9 mouse cellular contexts compared by ENCODE assay signal in genomic region chr4:142989175-142989574, GRCm38 (mm10).
DNase-seq lines count a peak whose midpoint lies in the region; ATAC-seq and TF ChIP-seq lines count a peak whose summit lies in the region.
"Had no signal": no experiment of that assay in that cellular context is flagged by ENCODE, and none has a peak within 500 bp of the region (broad histone marks: within the 10 kb centered on the region; RNA-seq: fewer than 3 reads in every experiment).

No protein-coding gene starts in this region.

- H3K27ac ChIP-seq in kidney, embryonic 15.5 days: no peak overlapping the region
- H3K27ac ChIP-seq in heart, postnatal 0 days (ENCODE audit: low read depth): no peak overlapping the region
- no peak overlapping the region for H3K27ac ChIP-seq in midbrain, embryonic 12.5 days (replicated peaks)
- H3K27ac ChIP-seq in liver, postnatal 0 days (ENCODE audit: low read depth): no peak overlapping the region

- no peak overlapping the region for H3K9ac ChIP-seq in kidney, embryonic 15.5 days
- H3K9ac ChIP-seq in heart, postnatal 0 days (replicated peaks; ENCODE audit: low read depth, low read length): no peak overlapping the region
- no peak overlapping the region for H3K9ac ChIP-seq in midbrain, embryonic 12.5 days (replicated peaks)
- no peak overlapping the region for H3K9ac ChIP-seq in liver, postnatal 0 days (replicated peaks)

- no peak for TF ChIP-seq EP300 in heart, postnatal 0 days (IDR thresholded peaks at IDR 0.05; ENCODE audit: low read depth)
- no peak for TF ChIP-seq EP300 in liver, postnatal 0 days (IDR thresholded peaks at IDR 0.05; ENCODE audit: low read depth)

- no peak overlapping the region for H3K4me3 ChIP-seq in kidney, embryonic 15.5 days (replicated peaks)
- H3K4me3 ChIP-seq in heart, postnatal 0 days (ENCODE audit: low read depth, low read length): no peak overlapping the region
- no peak overlapping the region for H3K4me3 ChIP-seq in midbrain, embryonic 12.5 days
- no peak overlapping the region for H3K4me3 ChIP-seq in liver, postnatal 0 days (ENCODE audit: low read depth, low read length)

- TF ChIP-seq CTCF in heart, postnatal 0 days (IDR thresholded peaks at IDR 0.05; ENCODE audit: low read depth): peak; percentile 22; the same call in 1 of the 2 replicates
- no peak for TF ChIP-seq CTCF in liver, postnatal 0 days (IDR thresholded peaks at IDR 0.05; ENCODE audit: low read depth)

- no peak for ATAC-seq in kidney, embryonic 15.5 days (replicated peaks; ENCODE audit: low FRiP score)
- no peak for ATAC-seq in heart, postnatal 0 days (ENCODE audit: insufficient read depth, low read depth)
- 0 out of 2 replicates have a peak, but pooled peaks have one; percentile 12 for ATAC-seq in midbrain, embryonic 12.5 days (ENCODE audit: low FRiP score, low read depth)
- ATAC-seq in liver, postnatal 0 days: no peak

- WGBS in kidney, embryonic 15.5 days: 4% methylated on average over 8 of the region's 8 CpGs
- WGBS in heart, postnatal 0 days: 8% methylated on average over 8 of the region's 8 CpGs
- 9% methylated on average over 8 of the region's 8 CpGs for WGBS in midbrain, embryonic 12.5 days
- 13% methylated on average over 8 of the region's 8 CpGs for WGBS in liver, postnatal 0 days (ENCODE audit: insufficient replicate concordance)

- no peaks in the 10 kb centered on the region for H3K36me3 ChIP-seq in kidney, embryonic 15.5 days
- H3K36me3 ChIP-seq in heart, postnatal 0 days (replicated peaks; ENCODE audit: control insufficient read depth, insufficient read depth, low read length): no peaks in the 10 kb centered on the region
- H3K36me3 ChIP-seq in midbrain, embryonic 12.5 days: no peaks in the 10 kb centered on the region
- no peaks in the 10 kb centered on the region for H3K36me3 ChIP-seq in liver, postnatal 0 days (replicated peaks; ENCODE audit: insufficient read depth, low read length)

- peak overlapping the region; percentile 34 for H3K4me2 ChIP-seq in kidney, embryonic 15.5 days
- no peak overlapping the region for H3K4me2 ChIP-seq in heart, postnatal 0 days (ENCODE audit: low read depth, low read length)
- peak overlapping the region; percentile 23 for H3K4me2 ChIP-seq in midbrain, embryonic 12.5 days (replicated peaks)
- H3K4me2 ChIP-seq in liver, postnatal 0 days (ENCODE audit: low read depth, low read length): no peak overlapping the region

- H3K27me3 ChIP-seq in kidney, embryonic 15.5 days: no peaks in the 10 kb centered on the region
- no peaks in the 10 kb centered on the region for H3K27me3 ChIP-seq in heart, postnatal 0 days (ENCODE audit: control insufficient read depth, insufficient read depth, low read length)
- H3K27me3 ChIP-seq in midbrain, embryonic 12.5 days: no peaks in the 10 kb centered on the region
- no peaks in the 10 kb centered on the region for H3K27me3 ChIP-seq in liver, postnatal 0 days (ENCODE audit: insufficient read depth, low read length)

- DNase-seq in kidney, postnatal 36 days: no peak
- DNase-seq in embryo, embryonic 10 days (ENCODE audit: low spot score): peak; percentile 49
- no peak for DNase-seq in heart, postnatal 0 days (ENCODE audit: low spot score)
- DNase-seq in urinary bladder, adult 18-20 months (ENCODE audit: low spot score in 2 of 2): no peak
- DNase-seq in liver, postnatal 0 days: no peak
- no peak for DNase-seq in layer of hippocampus, adult 18-20 months (ENCODE audit: low spot score in 2 of 2)
- DNase-seq: gastrocnemius, postnatal 36 days had no signal

- no peaks in the 10 kb centered on the region for H3K4me1 ChIP-seq in kidney, embryonic 15.5 days
- H3K4me1 ChIP-seq in heart, postnatal 0 days (ENCODE audit: control insufficient read depth, insufficient read depth): no peaks in the 10 kb centered on the region
- H3K4me1 ChIP-seq in midbrain, embryonic 12.5 days: 0 out of 2 replicates have a peak, but pooled peaks cover 5% of the 10 kb centered on the region
- H3K4me1 ChIP-seq in liver, postnatal 0 days (ENCODE audit: insufficient read depth): no peaks in the 10 kb centered on the region

- no peaks in the 10 kb centered on the region for H3K9me3 ChIP-seq in kidney, embryonic 15.5 days (replicated peaks)
- H3K9me3 ChIP-seq in heart, postnatal 0 days (replicated peaks; ENCODE audit: control insufficient read depth, low read length): no peaks in the 10 kb centered on the region
- no peaks in the 10 kb centered on the region for H3K9me3 ChIP-seq in midbrain, embryonic 12.5 days
- H3K9me3 ChIP-seq in liver, postnatal 0 days (ENCODE audit: low read length): no peaks in the 10 kb centered on the region

Comparison
In these comparisons a context has a peak if more than half of its experiments do, and no peak if none do; other contexts are left out.
1. H3K4me2 ChIP-seq: peak in kidney, embryonic 15.5 days (single experiment) and midbrain, embryonic 12.5 days (single experiment); none in heart, postnatal 0 days (single experiment) and liver, postnatal 0 days (single experiment).